Mouse (Mus musculus) cerebellum, postnatal 14 days (tissue): ENCODE data around the gene A630089N07Rik.
"Not testable (repeated sequence)": the region's sequence is repeated elsewhere in the genome, so short reads cannot be mapped to it uniquely, and the experiment has no call there.

ENCODE experiments used
- DNase-seq, 2 experiments: peaks; one replicate each; pipeline ENCODE4 v3.0.0; 2021; ENCODE audit warnings: mixed read lengths in 2 of 2

The A630089N07Rik gene

GRCm38 (mm10) chr16:98081889-98082818, at the start of gene A630089N07Rik:
A630089N07Rik (minus strand) TSS chr16:98082450.
- DNase-seq, result peak; percentile 83 to 84

- no peak for DNase-seq
These were observed 24.9 kb upstream of the A630089N07Rik start for GRCm38 (mm10) chr16:98107109-98107508.

GRCm38 (mm10) chr16:98081550-98081888, 731 bp downstream of the A630089N07Rik start:
- not testable (repeated sequence) for DNase-seq

GRCm38 (mm10) chr16:98081140-98081539, 1.1 kb downstream of the A630089N07Rik start:
- peak in 1 of 2 experiments; percentile 2 for DNase-seq

- not testable (repeated sequence) for DNase-seq
These were observed 2.9 kb downstream of the A630089N07Rik start for GRCm38 (mm10) chr16:98079382-98079781.

GRCm38 (mm10) chr16:98041676-98042075, 40.6 kb downstream of the A630089N07Rik start:
- peak; percentile 7 to 12 for DNase-seq

GRCm38 (mm10) chr16:98034971-98035370, 47.3 kb downstream of the A630089N07Rik start:
- not testable (repeated sequence) for DNase-seq

GRCm38 (mm10) chr16:98026186-98026585, 56.1 kb downstream of the A630089N07Rik start:
- DNase-seq, result not testable (repeated sequence)

- DNase-seq, result no peak
These were observed 59.4 kb downstream of the A630089N07Rik start for GRCm38 (mm10) chr16:98022657-98023345.

- DNase-seq, result no peak
These were observed 60.2 kb downstream of the A630089N07Rik start for GRCm38 (mm10) chr16:98022081-98022480.

GRCm38 (mm10) chr16:97997383-97997731, 84.9 kb downstream of the A630089N07Rik start:
- not testable (repeated sequence) for DNase-seq

GRCm38 (mm10) chr16:97996616-97997382, 85.5 kb downstream of the A630089N07Rik start, which contains the start of gene B230307C23Rik:
B230307C23Rik (plus strand) TSS chr16:97997315.
- peak; percentile 76 to 82 for DNase-seq

GRCm38 (mm10) chr16:97995849-97996615, 86.2 kb downstream of the A630089N07Rik start:
- DNase-seq, result peak in 1 of 2 experiments; percentile 1

GRCm38 (mm10) chr16:97992477-97992876, 89.8 kb downstream of the A630089N07Rik start:
- DNase-seq, result not testable (repeated sequence)

GRCm38 (mm10) chr16:97991517-97991916, 90.7 kb downstream of the A630089N07Rik start:
- no peak for DNase-seq

- no peak for DNase-seq
These were observed 97.7 kb downstream of the A630089N07Rik start for GRCm38 (mm10) chr16:97984589-97984988.

GRCm38 (mm10) chr16:97981362-97981761, 100.9 kb downstream of the A630089N07Rik start:
- no peak for DNase-seq

GRCm38 (mm10) chr16:97977722-97978121, 104.5 kb downstream of the A630089N07Rik start:
- DNase-seq, result no peak

- DNase-seq, result no peak
These were observed 105.0 kb downstream of the A630089N07Rik start for GRCm38 (mm10) chr16:97977277-97977676.

- DNase-seq, result no peak
These were observed 118.2 kb downstream of the A630089N07Rik start for GRCm38 (mm10) chr16:97963956-97964540.

- DNase-seq, result peak; percentile 99
These were observed 119.9 kb downstream of the A630089N07Rik start, which contains the start of the genes C2cd2 and Zbtb21 for GRCm38 (mm10) chr16:97962151-97962948. C2cd2 (minus strand) TSS chr16:97962598. Zbtb21 (minus strand) TSS chr16:97962622.
